Comparison of ENCODE assay signal across 21 mouse cellular contexts in the genomic region with DNA sequence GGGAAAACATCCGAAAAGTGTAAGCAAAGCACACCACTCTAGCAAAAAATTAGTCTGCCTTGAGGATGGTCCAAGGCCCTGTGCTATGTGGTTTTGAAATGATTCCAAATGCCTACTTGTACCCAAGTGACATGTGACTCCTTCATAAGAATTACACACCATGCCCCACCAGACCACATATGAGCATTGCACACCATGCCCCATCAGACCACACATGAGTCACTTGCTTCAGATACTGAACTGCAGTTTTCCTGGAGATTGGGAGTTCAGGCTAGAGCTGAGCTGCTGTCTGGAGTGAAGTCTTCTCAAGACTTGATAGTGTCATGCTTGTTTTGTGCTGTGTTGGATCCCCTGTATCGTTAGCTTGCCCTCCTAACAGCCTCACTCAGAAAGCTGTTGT. TPM values are rescaled to one million over a fixed set of nuclear protein-coding genes. Genes with fewer than 3 reads are reported as not detected.
DNase-seq lines count a peak whose midpoint lies in the region; ATAC-seq and TF ChIP-seq lines count a peak whose summit lies in the region.
"Had no signal": no experiment of that assay in that cellular context is flagged by ENCODE, and none has a peak within 500 bp of the region (broad histone marks: within the 10 kb centered on the region; RNA-seq: fewer than 3 reads in every experiment).

No protein-coding gene starts in this region.

- no peak overlapping the region for H3K27ac ChIP-seq in intestine, embryonic 14.5 days (ENCODE audit: low read depth)
- H3K27ac ChIP-seq in intestine, postnatal 0 days (ENCODE audit: low read depth, low read length), result no peak overlapping the region
- H3K27ac ChIP-seq in heart, embryonic 11.5 days (ENCODE audit: low read depth, low read length), result no peak overlapping the region
- H3K27ac ChIP-seq: embryonic facial prominence, embryonic 10.5 days; hindbrain, embryonic 13.5 days had no signal

- in situ Hi-C loops in Patski (cut with MboI; ENCODE audit: low pct_unique_long_range_greater_than_20kb), result loop anchor here (25.0 kb wide), 1 partner anchor 1498 kb away; no protein-coding TSS in a partner anchor

- POLR2A ChIA-PET in Patski (lab: Charles Lee), result no interaction called here

- CTCF ChIA-PET in Patski (lab: Charles Lee), result interaction anchor here (3.4 kb wide), 1 partner anchor 9 kb away, joined by 15 read pairs; no protein-coding TSS in a partner anchor

- 96% methylated on average over 2 of the region's 2 CpGs for WGBS in intestine, embryonic 14.5 days
- WGBS in intestine, postnatal 0 days, result 93% methylated on average over 2 of the region's 2 CpGs
- 96% methylated on average over 2 of the region's 2 CpGs for WGBS in heart, embryonic 11.5 days (ENCODE audit: insufficient replicate concordance)

- peaks cover 61% of the 10 kb centered on the region for H3K36me3 ChIP-seq in intestine, embryonic 14.5 days (ENCODE audit: control insufficient read depth, insufficient read depth, low read length)
- peaks cover 54% of the 10 kb centered on the region for H3K36me3 ChIP-seq in intestine, postnatal 0 days (ENCODE audit: control insufficient read depth, insufficient read depth)
- peaks cover 24% of the 10 kb centered on the region for H3K36me3 ChIP-seq in heart, embryonic 11.5 days (ENCODE audit: control insufficient read depth, insufficient read depth, low read length)

- ATAC-seq in intestine, embryonic 14.5 days (replicated peaks; ENCODE audit: low FRiP score, low TSS enrichment, low read depth), result no peak
- no peak for ATAC-seq in intestine, postnatal 0 days
- ATAC-seq in Patski, result peak; percentile 41
- peak; percentile 37 for ATAC-seq in megakaryocyte progenitor cell, adult 5-6 weeks (replicated peaks; ENCODE audit: poor library complexity)
- no peak for ATAC-seq in heart, embryonic 11.5 days (replicated peaks; ENCODE audit: insufficient number of reproducible peaks, low FRiP score, low TSS enrichment)
- ATAC-seq: CD4-positive, CD25-positive, alpha-beta regulatory T cell, adult 4 months; forebrain, embryonic 14.5 days; intestine, embryonic 16.5 days had no signal

- H3K4me1 ChIP-seq in intestine, embryonic 14.5 days (replicated peaks; ENCODE audit: control insufficient read depth, insufficient read depth, low read length), result no peaks in the 10 kb centered on the region
- H3K4me1 ChIP-seq in intestine, postnatal 0 days (replicated peaks; ENCODE audit: control insufficient read depth, insufficient read depth, low read length), result no peaks in the 10 kb centered on the region
- H3K4me1 ChIP-seq in heart, embryonic 11.5 days (ENCODE audit: control insufficient read depth, insufficient read depth, low read length), result no peaks in the 10 kb centered on the region
- H3K4me1 ChIP-seq: embryonic facial prominence, embryonic 10.5 days; hindbrain, embryonic 13.5 days had no signal

- H3K27me3 ChIP-seq in intestine, embryonic 14.5 days (replicated peaks; ENCODE audit: control insufficient read depth, insufficient read depth, low read length), result no peaks in the 10 kb centered on the region
- no peaks in the 10 kb centered on the region for H3K27me3 ChIP-seq in intestine, postnatal 0 days (replicated peaks; ENCODE audit: control insufficient read depth, insufficient read depth, low read length)
- no peaks in the 10 kb centered on the region for H3K27me3 ChIP-seq in Patski
- H3K27me3 ChIP-seq in heart, embryonic 11.5 days (ENCODE audit: control insufficient read depth, insufficient read depth, low read length), result no peaks in the 10 kb centered on the region
- H3K27me3 ChIP-seq: hindbrain, embryonic 13.5 days had no signal

- H3K4me3 ChIP-seq in intestine, embryonic 14.5 days (ENCODE audit: low read depth, low read length), result no peak overlapping the region
- H3K4me3 ChIP-seq in intestine, postnatal 0 days (ENCODE audit: low read depth, low read length), result no peak overlapping the region
- no peak overlapping the region for H3K4me3 ChIP-seq in heart, embryonic 11.5 days (ENCODE audit: low read depth, low read length)
- H3K4me3 ChIP-seq: embryonic facial prominence, embryonic 10.5 days; hindbrain, embryonic 13.5 days had no signal

- H3K9me3 ChIP-seq in intestine, embryonic 14.5 days (ENCODE audit: control insufficient read depth, low read length), result no peaks in the 10 kb centered on the region
- H3K9me3 ChIP-seq in intestine, postnatal 0 days (ENCODE audit: control insufficient read depth), result no peaks in the 10 kb centered on the region
- H3K9me3 ChIP-seq in heart, embryonic 11.5 days (replicated peaks; ENCODE audit: control insufficient read depth, low read length), result no peaks in the 10 kb centered on the region
- H3K9me3 ChIP-seq: embryonic facial prominence, embryonic 10.5 days; hindbrain, embryonic 13.5 days had no signal

- H3K4me2 ChIP-seq in intestine, embryonic 14.5 days (ENCODE audit: low read length), result no peak overlapping the region
- no peak overlapping the region for H3K4me2 ChIP-seq in intestine, postnatal 0 days (replicated peaks; ENCODE audit: low read depth)
- H3K4me2 ChIP-seq in heart, embryonic 11.5 days, result no peak overlapping the region
- H3K4me2 ChIP-seq: hindbrain, embryonic 13.5 days had no signal

- no peak for TF ChIP-seq CTCF in intestine, postnatal 0 days (IDR thresholded peaks at IDR 0.05; ENCODE audit: low read depth)
- no peak for TF ChIP-seq CTCF in Patski (IDR thresholded peaks at IDR 0.05)

- peak; percentile 39 for DNase-seq in intestine, embryonic 14.5 days (ENCODE audit: low spot score)
- peak; percentile 12 for DNase-seq in testis, postnatal 10 days (ENCODE audit: low spot score)
- no peak for DNase-seq in testis, postnatal 14 days (ENCODE audit: low spot score)
- DNase-seq in Patski (ENCODE audit: low read depth, low spot score), result no peak
- DNase-seq in layer of hippocampus, adult 18-20 months (ENCODE audit: low spot score in 2 of 2), result no peak
- DNase-seq: adrenal gland, adult 2 months; adrenal gland, postnatal 25 days; B cell, adult 2 months; cerebellum, adult 2 months; cerebellum, postnatal 10 days; heart, postnatal 10 days; heart, postnatal 4 days had no signal

- H3K9ac ChIP-seq in intestine, embryonic 14.5 days (ENCODE audit: low read length), result no peak overlapping the region
- H3K9ac ChIP-seq in intestine, postnatal 0 days (ENCODE audit: low read depth, low read length), result no peak overlapping the region
- H3K9ac ChIP-seq in heart, embryonic 11.5 days (ENCODE audit: low read depth, low read length), result no peak overlapping the region
- H3K9ac ChIP-seq: hindbrain, embryonic 13.5 days had no signal

RNA-seq across cellular contexts. Expression of gene Necap1, which starts 15.3 kb away (rescaled TPM):
- 50.2 and 55.1 TPM in 2 replicates for polyA plus RNA-seq in intestine, embryonic 14.5 days (2014; fragmentation: Nextera tagmentation; extraction: Ambion mirVana)
- polyA plus RNA-seq in intestine, postnatal 0 days (2015; fragmentation: Nextera tagmentation; extraction: Ambion mirVana), result 45.8 and 48.7 TPM in 2 replicates
- polyA plus RNA-seq in Patski (2021), result 36.1 TPM
- total RNA-seq in megakaryocyte progenitor cell, adult 5-6 weeks (2015), result 23.2 and 23.3 TPM in 2 replicates
- total RNA-seq in megakaryocyte progenitor cell, adult 5-6 weeks (2017), result 12.3 and 19.7 TPM in 2 replicates
- polyA plus RNA-seq in heart, embryonic 11.5 days (2014; fragmentation: Nextera tagmentation; extraction: Ambion mirVana), result 64.4 and 67.8 TPM in 2 replicates
- 100 to 1,000 TPM; 212 to 213 TPM for total RNA-seq in layer of hippocampus, adult 18-20 months (2021)

RNA-seq across cellular contexts. Expression of gene Clec4a1, which starts 32.0 kb away (rescaled TPM):
- 3.6 and 3.9 TPM in 2 replicates for polyA plus RNA-seq in intestine, embryonic 14.5 days (2014; fragmentation: Nextera tagmentation; extraction: Ambion mirVana)
- 1.4 and 1.8 TPM in 2 replicates for polyA plus RNA-seq in intestine, postnatal 0 days (2015; fragmentation: Nextera tagmentation; extraction: Ambion mirVana)
- polyA plus RNA-seq in Patski (2021), result 0.04 TPM
- total RNA-seq in megakaryocyte progenitor cell, adult 5-6 weeks (2015), result 2.1 and 2.9 TPM in 2 replicates
- total RNA-seq in megakaryocyte progenitor cell, adult 5-6 weeks (2017), result 0.79 and 0.81 TPM in 2 replicates
- polyA plus RNA-seq in heart, embryonic 11.5 days (2014; fragmentation: Nextera tagmentation; extraction: Ambion mirVana), result 0.14 and 0.43 TPM in 2 replicates
- under 1 TPM; 0.27 to 0.41 TPM for total RNA-seq in layer of hippocampus, adult 18-20 months (2021)
- total RNA-seq: MEL had no signal

RNA-seq across cellular contexts. Expression of gene C3ar1, which starts 33.6 kb away (rescaled TPM):
- 1.8 and 1.9 TPM in 2 replicates for polyA plus RNA-seq in intestine, embryonic 14.5 days (2014; fragmentation: Nextera tagmentation; extraction: Ambion mirVana)
- polyA plus RNA-seq in intestine, postnatal 0 days (2015; fragmentation: Nextera tagmentation; extraction: Ambion mirVana), result 2.1 and 2.2 TPM in 2 replicates
- not detected for polyA plus RNA-seq in Patski (2021)
- total RNA-seq in megakaryocyte progenitor cell, adult 5-6 weeks (2015), result 0.05 TPM in 1 of 2 replicates, not detected in the other
- total RNA-seq in megakaryocyte progenitor cell, adult 5-6 weeks (2017), result not detected in 2 replicates
- polyA plus RNA-seq in heart, embryonic 11.5 days (2014; fragmentation: Nextera tagmentation; extraction: Ambion mirVana), result 1.4 and 1.5 TPM in 2 replicates
- under 1 TPM; 0.38 to 0.79 TPM for total RNA-seq in layer of hippocampus, adult 18-20 months (2021)

Comparison
In these comparisons a context has a peak if more than half of its experiments do, and no peak if none do; other contexts are left out.
1. DNase-seq: peak in intestine, embryonic 14.5 days (single experiment) and testis, postnatal 10 days (single experiment); none in testis, postnatal 14 days (single experiment), Patski (single experiment) and layer of hippocampus, adult 18-20 months (0 of 2).
2. ATAC-seq: peak in Patski (single experiment) and megakaryocyte progenitor cell, adult 5-6 weeks (single experiment); none in intestine, embryonic 14.5 days (single experiment), intestine, postnatal 0 days (single experiment) and heart, embryonic 11.5 days (single experiment).